Comparison of ENCODE assay signal across 31 mouse cellular contexts in the genomic region with DNA sequence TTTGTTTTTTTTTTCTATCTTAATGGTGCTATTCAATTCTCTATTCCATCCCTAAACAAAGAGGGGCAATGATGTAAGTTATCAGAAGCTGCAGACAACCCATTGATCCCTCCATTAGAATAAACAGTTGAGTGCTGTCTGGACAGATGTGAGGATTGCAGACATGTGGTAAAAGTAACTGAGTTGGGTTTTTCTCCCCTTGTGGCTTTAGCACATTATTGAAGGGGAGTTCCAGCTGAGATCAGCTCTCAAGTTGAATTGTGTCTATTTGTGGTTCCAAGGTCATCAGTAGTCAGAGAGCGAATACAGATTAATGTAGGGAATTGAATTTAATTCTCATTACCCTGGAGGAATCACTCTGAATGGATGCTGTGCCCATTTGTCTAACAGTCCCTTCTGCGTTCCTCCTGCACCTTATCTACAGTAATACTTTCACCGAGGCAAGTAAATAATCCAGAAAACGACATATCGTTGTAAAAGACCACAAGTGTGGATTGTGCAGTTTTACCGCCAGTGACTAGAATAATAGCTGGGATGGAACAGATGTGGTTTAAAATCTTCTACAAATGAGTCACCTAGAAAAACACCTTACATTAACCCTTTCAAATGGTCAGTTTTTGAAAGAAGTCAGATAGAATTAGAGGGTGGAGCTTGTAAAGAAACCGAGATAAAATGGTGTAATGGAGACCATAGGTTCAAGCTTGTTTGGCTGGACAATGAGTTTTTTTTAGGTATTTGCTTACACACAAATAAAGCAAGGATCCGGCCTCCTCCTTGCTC. TPM values are rescaled to one million over a fixed set of nuclear protein-coding genes. Genes with fewer than 3 reads are reported as not detected.
DNase-seq lines count a peak whose midpoint lies in the region; ATAC-seq lines count a peak whose summit lies in the region.
"Had no signal": no experiment of that assay in that cellular context is flagged by ENCODE, and none has a peak within 500 bp of the region (broad histone marks: within the 10 kb centered on the region; RNA-seq: fewer than 3 reads in every experiment).

No protein-coding gene starts in this region.

- H3K27ac ChIP-seq in hindbrain, embryonic 13.5 days: no peak overlapping the region
- no peak overlapping the region for H3K27ac ChIP-seq in hindbrain, embryonic 16.5 days (ENCODE audit: low read depth, low read length)
- H3K27ac ChIP-seq in neural tube, embryonic 12.5 days: no peak overlapping the region
- H3K27ac ChIP-seq: embryonic facial prominence, embryonic 13.5 days; embryonic facial prominence, embryonic 15.5 days; forebrain, embryonic 10.5 days; forebrain, embryonic 12.5 days had no signal

- DNase-seq in neural tube, embryonic 10.5 days (ENCODE audit: extremely low spot score, low spot score): no peak
- DNase-seq in 3T3-L1 (ENCODE audit: low read depth, low spot score) (peak; percentile 95), adipocyte (ENCODE audit: low spot score) (peak; percentile 95)
- DNase-seq in gastrocnemius, postnatal 4 days (ENCODE audit: low spot score in 2 of 2): no peak
- DNase-seq in cerebellum, postnatal 4 days (ENCODE audit: low spot score in 2 of 2): no peak
- DNase-seq: adrenal gland, adult 2 months; adrenal gland, postnatal 10 days; adrenal gland, postnatal 25 days; B cell, adult 2 months; cerebellum, adult 11-12 months; cerebellum, adult 2 months; cerebellum, adult 9-10 months; cerebellum, postnatal 10 days; cerebellum, postnatal 25 days; embryo, embryonic 11 days had no signal

- 0 out of 2 replicates have a peak, but pooled peaks have one; percentile 39 for ATAC-seq in hindbrain, embryonic 13.5 days (ENCODE audit: low FRiP score)
- no peak for ATAC-seq in hindbrain, embryonic 16.5 days
- ATAC-seq in neural tube, embryonic 12.5 days (ENCODE audit: low FRiP score, low read depth): peak; percentile 51; the same call in 1 of the 2 replicates
- ATAC-seq: activated CD4-positive, CD25-positive, alpha-beta regulatory T cell, adult 4 months; CD4-positive, CD25-positive, alpha-beta regulatory T cell, adult 4 months; forebrain, embryonic 14.5 days; forebrain, embryonic 16.5 days; Patski had no signal

- no peak overlapping the region for H3K4me3 ChIP-seq in hindbrain, embryonic 13.5 days
- no peak overlapping the region for H3K4me3 ChIP-seq in hindbrain, embryonic 16.5 days (ENCODE audit: low read length)
- no peak overlapping the region for H3K4me3 ChIP-seq in neural tube, embryonic 12.5 days
- H3K4me3 ChIP-seq: embryonic facial prominence, embryonic 13.5 days; embryonic facial prominence, embryonic 15.5 days; erythroblast, embryonic 14.5 days; forebrain, embryonic 10.5 days; forebrain, embryonic 12.5 days had no signal

- H3K4me2 ChIP-seq in hindbrain, embryonic 13.5 days: no peak overlapping the region
- no peak overlapping the region for H3K4me2 ChIP-seq in hindbrain, embryonic 16.5 days (ENCODE audit: low read length)
- no peak overlapping the region for H3K4me2 ChIP-seq in neural tube, embryonic 12.5 days (replicated peaks)
- H3K4me2 ChIP-seq: embryonic facial prominence, embryonic 13.5 days; embryonic facial prominence, embryonic 15.5 days; forebrain, embryonic 12.5 days had no signal

- 62% methylated on average over 8 of the region's 8 CpGs for WGBS in hindbrain, embryonic 13.5 days
- 66% methylated on average over 8 of the region's 8 CpGs for WGBS in hindbrain, embryonic 16.5 days
- WGBS in neural tube, embryonic 12.5 days: 58% methylated on average over 8 of the region's 8 CpGs

- no peaks in the 10 kb centered on the region for H3K4me1 ChIP-seq in hindbrain, embryonic 13.5 days (replicated peaks)
- H3K4me1 ChIP-seq in hindbrain, embryonic 16.5 days (ENCODE audit: control insufficient read depth, insufficient read depth, low read depth, low read length): no peaks in the 10 kb centered on the region
- no peaks in the 10 kb centered on the region for H3K4me1 ChIP-seq in neural tube, embryonic 12.5 days
- H3K4me1 ChIP-seq: embryonic facial prominence, embryonic 13.5 days; embryonic facial prominence, embryonic 15.5 days; forebrain, embryonic 10.5 days; forebrain, embryonic 12.5 days had no signal

- no peaks in the 10 kb centered on the region for H3K9me3 ChIP-seq in hindbrain, embryonic 13.5 days
- no peaks in the 10 kb centered on the region for H3K9me3 ChIP-seq in hindbrain, embryonic 16.5 days (ENCODE audit: control insufficient read depth, low read length)
- no peaks in the 10 kb centered on the region for H3K9me3 ChIP-seq in neural tube, embryonic 12.5 days
- H3K9me3 ChIP-seq: embryonic facial prominence, embryonic 13.5 days; embryonic facial prominence, embryonic 15.5 days; forebrain, embryonic 10.5 days; forebrain, embryonic 12.5 days had no signal

- no peaks in the 10 kb centered on the region for H3K36me3 ChIP-seq in hindbrain, embryonic 13.5 days
- H3K36me3 ChIP-seq in hindbrain, embryonic 16.5 days (ENCODE audit: control insufficient read depth, insufficient read depth, low read length): no peaks in the 10 kb centered on the region
- no peaks in the 10 kb centered on the region for H3K36me3 ChIP-seq in neural tube, embryonic 12.5 days
- H3K36me3 ChIP-seq: embryonic facial prominence, embryonic 13.5 days; embryonic facial prominence, embryonic 15.5 days; forebrain, embryonic 10.5 days; forebrain, embryonic 12.5 days; G1E had no signal

- H3K27me3 ChIP-seq in hindbrain, embryonic 13.5 days: no peaks in the 10 kb centered on the region
- no peaks in the 10 kb centered on the region for H3K27me3 ChIP-seq in hindbrain, embryonic 16.5 days (replicated peaks; ENCODE audit: control insufficient read depth, insufficient read depth, low read length)
- H3K27me3 ChIP-seq in neural tube, embryonic 12.5 days (replicated peaks): no peaks in the 10 kb centered on the region
- H3K27me3 ChIP-seq: CH12.LX; embryonic facial prominence, embryonic 13.5 days; embryonic facial prominence, embryonic 15.5 days; forebrain, embryonic 12.5 days; Patski had no signal

- H3K9ac ChIP-seq in hindbrain, embryonic 13.5 days: no peak overlapping the region
- no peak overlapping the region for H3K9ac ChIP-seq in hindbrain, embryonic 16.5 days (ENCODE audit: low read depth, low read length)
- no peak overlapping the region for H3K9ac ChIP-seq in neural tube, embryonic 12.5 days
- H3K9ac ChIP-seq: embryonic facial prominence, embryonic 13.5 days; embryonic facial prominence, embryonic 15.5 days; forebrain, embryonic 12.5 days had no signal

RNA-seq across cellular contexts. Expression of gene Lin7a, which starts 48.9 kb away (rescaled TPM):
- polyA plus RNA-seq in hindbrain, embryonic 13.5 days (2015; fragmentation: Nextera tagmentation; extraction: Ambion mirVana): 45.3 and 46.5 TPM in 2 replicates
- polyA plus RNA-seq in hindbrain, embryonic 16.5 days (2015; fragmentation: Nextera tagmentation; extraction: Ambion mirVana): 31.6 and 33.6 TPM in 2 replicates
- polyA plus RNA-seq in neural tube, embryonic 12.5 days (2016; fragmentation: Nextera tagmentation; extraction: Ambion mirVana): 39.5 and 44.1 TPM in 2 replicates
- total RNA-seq in gastrocnemius, postnatal 4 days (2021): 1 to 10 TPM; 3.0 to 3.1 TPM
- total RNA-seq: CH12.LX; common myeloid progenitor, adult 5-6 weeks; G1E had no signal
- polyA plus RNA-seq: activated CD4-positive, CD25-positive, alpha-beta regulatory T cell, adult 4 months; CD4-positive, CD25-positive, alpha-beta regulatory T cell, adult 4 months; erythroblast, embryonic 14.5 days; G1E had no signal

Comparison
In these comparisons a context has a peak if more than half of its experiments do, and no peak if none do; other contexts are left out.
1. DNase-seq: peak in 3T3-L1 (single experiment) and adipocyte (single experiment); none in neural tube, embryonic 10.5 days (single experiment), gastrocnemius, postnatal 4 days (0 of 2) and cerebellum, postnatal 4 days (0 of 2).